Mouse (Mus musculus) heart, postnatal 0 days (tissue): ENCODE results near the gene Mrpl20. TPM values are rescaled to one million over a fixed set of nuclear protein-coding genes. Genes with fewer than 3 reads are reported as not detected.

ENCODE experiments used
- ATAC-seq: fragments of 200-750 bp; cut with Nextera tagmentation; 2 replicates; pipeline ENCODE4 v1.8.0; 2017; ENCODE audit warnings: low read depth, moderate number of reproducible peaks, moderate library complexity; ENCODE audit not compliant: insufficient read depth
- DNase-seq: peaks from one replicate; pipeline ENCODE4 v3.0.0-alpha.2; 2016; ENCODE audit warnings: low spot score
- H3K27ac ChIP-seq: fragments of 300-500 bp; sonication (generic); 2 replicates; pipeline ENCODE4 v1.5.1; 2014; ENCODE audit warnings: low read depth, mild to moderate bottlenecking
- H3K27me3 ChIP-seq: fragments of 300-500 bp; sonication (generic); 2 replicates; pipeline ENCODE4 v1.6.1; 2014; ENCODE audit warnings: low read length, mixed read lengths; ENCODE audit not compliant: control insufficient read depth, insufficient read depth
- H3K36me3 ChIP-seq: fragments of 300-500 bp; sonication (generic); replicated peaks from 2 replicates; pipeline ENCODE4 v1.6.1; 2014; ENCODE audit warnings: low read length, mixed read lengths; ENCODE audit not compliant: control insufficient read depth, insufficient read depth
- H3K4me1 ChIP-seq: fragments of 300-500 bp; sonication (generic); 2 replicates; pipeline ENCODE4 v1.6.1; 2014; ENCODE audit warnings: antibody characterized with exemption; ENCODE audit not compliant: control insufficient read depth, insufficient read depth
- H3K4me2 ChIP-seq: fragments of 300-500 bp; sonication (generic); 2 replicates; pipeline ENCODE4 v1.6.1; 2014; ENCODE audit warnings: low read depth, mild to moderate bottlenecking, low read length, moderate library complexity
- H3K4me3 ChIP-seq: fragments of 300-500 bp; sonication (generic); 2 replicates; pipeline ENCODE4 v1.5.1; 2014; ENCODE audit warnings: low read depth, low read length
- H3K9ac ChIP-seq: fragments of 300-500 bp; sonication (generic); replicated peaks from 2 replicates; pipeline ENCODE4 v1.6.1; 2014; ENCODE audit warnings: low read depth, low read length, mixed read lengths
- H3K9me3 ChIP-seq: fragments of 300-500 bp; sonication (generic); replicated peaks from 2 replicates; pipeline ENCODE4 v1.6.1; 2016; ENCODE audit warnings: low read length; ENCODE audit not compliant: control insufficient read depth
- CTCF ChIP-seq: IDR thresholded peaks from 2 replicates; pipeline ENCODE4 v1.5.1; 2016; ENCODE audit warnings: antibody characterized with exemption, control low read depth, low read depth
- EP300 ChIP-seq: IDR thresholded peaks from 2 replicates; pipeline ENCODE4 v1.6.1; 2016; ENCODE audit warnings: antibody characterized with exemption, low read depth
- WGBS: fragments of 180-500 bp; shearing (Covaris S2); extraction: QIAGEN DNeasy Blood & Tissue Kit; methylation state at CpG from one replicate; pipeline ENCODE4 v1.1.7; 2014; 5-methylcytosine and 5-hydroxymethylcytosine counted together
- polyA plus RNA-seq: library from polyadenylated mRNA; unstranded; fragments of >200 nt; fragmentation: Nextera tagmentation; extraction: Ambion mirVana; gene quantifications from 2 replicates; pipeline ENCODE4 v1.2.1, GENCODE M21; 2015
- total RNA-seq: library from RNA; depleted of rRNA; stranded (reverse); fragments of >200 nt; gene quantifications from 2 replicates; pipeline ENCODE4 v1.2.3, GENCODE M21; 2014; ENCODE audit warnings: low replicate concordance

The Mrpl20 gene
- total and polyA plus RNA-seq, 2 experiments from 2014 or later = 91.4 to 207 TPM

DNA sequence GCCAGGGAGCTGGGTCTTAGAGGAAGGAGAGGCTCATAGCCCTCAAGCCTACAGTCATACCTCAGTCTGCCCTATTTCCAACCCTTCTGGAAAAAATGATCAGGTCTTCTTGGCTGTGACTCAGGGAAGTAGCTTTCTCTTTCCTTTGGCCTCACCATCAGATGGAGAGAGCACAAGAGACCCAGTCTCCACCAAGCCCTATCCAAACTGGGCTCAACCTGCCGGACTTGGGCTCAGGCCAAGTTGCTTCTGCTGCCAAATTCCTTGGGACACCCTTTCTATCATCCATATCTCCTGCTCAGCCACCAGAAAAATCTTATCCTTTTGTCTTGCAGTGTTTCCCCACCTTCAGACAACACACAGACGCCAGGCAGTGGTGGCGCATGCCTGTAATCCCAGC is 26.8 kb upstream of the Mrpl20 start:
- no peaks in the 10 kb centered on the region for H3K9me3 ChIP-seq
- no peaks in the 10 kb centered on the region for H3K36me3 ChIP-seq
- no peak overlapping the region for H3K9ac ChIP-seq
- H3K4me2 ChIP-seq = no peak overlapping the region
- WGBS = 42% methylated on average over 3 of the region's 3 CpGs
- peaks cover 5% of the 10 kb centered on the region; the same call in 1 of the 2 replicates for H3K27me3 ChIP-seq
- H3K4me3 ChIP-seq = no peak overlapping the region
- peaks cover 29% of the 10 kb centered on the region for H3K4me1 ChIP-seq
- peak overlapping the region; percentile 80 for H3K27ac ChIP-seq
- TF ChIP-seq EP300 (no peak), CTCF (no peak)
- no peak for DNase-seq
- no peak for ATAC-seq

DNA sequence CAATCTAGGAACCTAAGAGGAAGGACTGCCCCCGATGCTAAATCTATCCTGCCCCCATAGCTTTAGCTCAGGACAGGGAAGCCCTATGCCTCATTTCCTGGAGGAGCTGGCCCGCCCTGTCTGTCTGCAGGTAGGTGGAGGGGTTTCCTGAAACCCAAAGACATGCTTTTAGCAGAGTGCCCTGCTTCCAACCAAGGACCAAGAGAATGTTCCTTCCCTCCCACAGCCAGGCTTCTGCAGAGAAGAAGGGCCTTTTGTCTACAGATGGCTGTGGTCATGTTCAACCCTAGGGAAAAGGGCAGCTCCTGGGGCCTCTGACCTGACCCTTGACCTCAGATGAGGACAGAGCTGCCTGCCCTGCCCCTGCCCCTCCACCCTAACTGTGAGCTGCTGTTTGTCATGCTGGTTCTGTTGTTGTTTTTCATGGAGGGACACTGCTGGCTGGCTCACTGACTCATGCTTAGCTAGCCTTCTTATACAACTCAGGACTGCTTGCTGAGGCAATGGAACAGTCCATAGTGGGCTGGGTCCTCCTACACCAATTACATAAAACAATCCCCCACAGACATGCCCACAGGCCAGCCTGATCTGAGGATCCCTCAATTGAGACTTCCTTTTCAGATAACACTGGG is 25.9 kb upstream of the Mrpl20 start:
- Histone ChIP-seq H3K4me1 (peaks cover 29% of the 10 kb centered on the region), H3K9me3 (no peaks in the 10 kb centered on the region), H3K4me3 (no peak overlapping the region), H3K27ac (peak overlapping the region; percentile 61), H3K4me2 (no peak overlapping the region), H3K36me3 (no peaks in the 10 kb centered on the region), H3K27me3 (peaks cover 5% of the 10 kb centered on the region; the same call in 1 of the 2 replicates), H3K9ac (no peak overlapping the region)
- TF ChIP-seq EP300 (no peak), CTCF (no peak)
- no peak for ATAC-seq
- DNase-seq = no peak
- 61% methylated on average over 2 of the region's 2 CpGs for WGBS

- Histone ChIP-seq H3K4me2 (no peak overlapping the region), H3K9ac (no peak overlapping the region), H3K27me3 (no peaks in the 10 kb centered on the region; the same call in 1 of the 2 replicates), H3K36me3 (no peaks in the 10 kb centered on the region), H3K9me3 (no peaks in the 10 kb centered on the region), H3K4me3 (no peak overlapping the region), H3K27ac (peak overlapping the region; percentile 58), H3K4me1 (peaks cover 29% of the 10 kb centered on the region)
- ATAC-seq (no peak), DNase-seq (no peak)
- no peak for TF ChIP-seq EP300
- no peak for TF ChIP-seq CTCF
- WGBS = 27% methylated on average over 2 of the region's 2 CpGs
Observed at GRCm38 (mm10) chr4:155777816-155778215, 24.9 kb upstream of the Mrpl20 start.

GRCm38 (mm10) chr4:155779498-155779897 is 23.2 kb upstream of the Mrpl20 start:
- 86% methylated on average over 4 of the region's 4 CpGs for WGBS
- no peaks in the 10 kb centered on the region for H3K36me3 ChIP-seq
- H3K27ac ChIP-seq = no peak overlapping the region
- H3K27me3 ChIP-seq = no peaks in the 10 kb centered on the region
- no peak overlapping the region for H3K4me3 ChIP-seq
- H3K9ac ChIP-seq = no peak overlapping the region
- peaks cover 34% of the 10 kb centered on the region for H3K4me1 ChIP-seq
- H3K9me3 ChIP-seq = no peaks in the 10 kb centered on the region
- TF ChIP-seq EP300 = no peak
- no peak for TF ChIP-seq CTCF
- ATAC-seq (no peak), DNase-seq (no peak)
- H3K4me2 ChIP-seq = no peak overlapping the region

DNA sequence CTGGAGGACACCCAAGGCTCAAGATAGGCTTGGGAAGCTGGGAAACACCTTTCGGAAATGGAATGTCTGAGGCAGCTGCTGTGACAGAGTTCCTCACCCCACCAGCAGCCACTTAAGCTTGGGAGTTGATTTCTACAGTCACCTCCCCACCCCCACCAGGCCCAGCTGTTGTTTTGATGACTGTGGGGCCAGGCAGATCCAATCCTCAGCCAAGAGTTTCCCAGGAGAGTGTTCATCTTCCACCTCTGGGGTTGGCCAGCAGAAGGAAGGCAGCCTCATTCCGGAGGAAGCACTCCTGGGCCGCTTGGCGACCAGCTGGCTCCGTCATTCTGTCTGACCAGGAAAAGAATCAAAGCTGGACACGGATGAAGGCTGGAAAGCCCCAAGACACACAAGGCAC is 21.8 kb upstream of the Mrpl20 start:
- H3K36me3 ChIP-seq = no peaks in the 10 kb centered on the region
- no peak overlapping the region for H3K4me2 ChIP-seq
- DNase-seq (peak; percentile 63), ATAC-seq (peak; percentile 34)
- no peak overlapping the region for H3K4me3 ChIP-seq
- peak overlapping the region; percentile 72 for H3K27ac ChIP-seq
- TF ChIP-seq EP300 (0 out of 2 replicates have a peak, but pooled peaks have one; percentile 58), CTCF (no peak)
- peaks cover 30% of the 10 kb centered on the region for H3K4me1 ChIP-seq
- no peaks in the 10 kb centered on the region for H3K9me3 ChIP-seq
- no peaks in the 10 kb centered on the region for H3K27me3 ChIP-seq
- no peak overlapping the region for H3K9ac ChIP-seq
- WGBS = 18% methylated on average over 6 of the region's 6 CpGs
